Mouse (Mus musculus) T-helper 2 cell (primary cell): ENCODE results near the gene Tmem203.

ENCODE experiments used
- in situ Hi-C: fragments of 300-600 bp; cut with MboI, MseI; formaldehyde crosslinking; loops from one replicate; pipeline ENCODE4 v1.15.1; 2025; ENCODE audit warnings: high pct_unique_total_duplicates

The Tmem203 gene

DNA sequence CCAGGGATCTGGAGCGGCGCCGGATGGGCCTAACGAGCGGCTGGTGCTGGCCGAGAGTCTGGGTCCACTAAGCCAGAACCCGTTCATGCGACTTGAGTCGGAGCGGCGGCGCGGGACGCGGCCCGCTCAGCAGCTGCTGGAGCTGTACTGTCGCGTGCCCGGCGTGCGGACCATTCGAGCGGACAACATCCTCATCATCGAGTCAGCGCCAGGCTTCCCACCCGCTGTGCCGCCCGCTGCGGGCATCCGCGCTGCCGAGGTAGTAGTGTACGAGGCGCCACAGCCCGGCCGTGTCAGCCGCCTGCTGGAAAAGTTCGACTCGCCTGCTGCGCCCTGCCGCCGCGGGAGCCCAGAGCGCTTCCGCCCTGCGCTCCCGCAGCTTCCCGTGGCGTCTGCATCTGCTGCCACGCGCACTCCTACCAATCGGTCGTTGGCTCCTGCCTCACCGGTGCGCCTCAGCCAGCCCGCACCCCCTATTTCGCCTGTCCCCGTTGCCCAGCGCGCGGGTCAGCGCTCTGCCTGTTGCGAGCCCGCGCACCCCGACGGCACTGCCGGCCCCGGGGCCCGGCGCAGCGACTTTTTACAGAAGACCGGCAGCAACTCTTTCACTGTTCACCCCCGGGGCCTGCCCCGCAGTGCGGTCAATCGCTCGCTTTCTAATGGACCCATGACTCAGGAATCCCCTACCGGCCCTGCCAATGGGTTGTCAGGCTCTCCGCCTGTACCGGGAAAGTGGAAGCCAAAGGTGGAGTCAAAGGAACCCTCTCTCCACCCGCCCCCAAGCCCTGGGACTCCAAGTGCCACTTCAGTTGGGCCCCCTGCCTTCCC, 7.8 kb downstream of the Tmem203 start:
- in situ Hi-C loops = loop anchor here (25.0 kb wide), 1 partner anchor 876 kb away; no protein-coding TSS in a partner anchor

DNA sequence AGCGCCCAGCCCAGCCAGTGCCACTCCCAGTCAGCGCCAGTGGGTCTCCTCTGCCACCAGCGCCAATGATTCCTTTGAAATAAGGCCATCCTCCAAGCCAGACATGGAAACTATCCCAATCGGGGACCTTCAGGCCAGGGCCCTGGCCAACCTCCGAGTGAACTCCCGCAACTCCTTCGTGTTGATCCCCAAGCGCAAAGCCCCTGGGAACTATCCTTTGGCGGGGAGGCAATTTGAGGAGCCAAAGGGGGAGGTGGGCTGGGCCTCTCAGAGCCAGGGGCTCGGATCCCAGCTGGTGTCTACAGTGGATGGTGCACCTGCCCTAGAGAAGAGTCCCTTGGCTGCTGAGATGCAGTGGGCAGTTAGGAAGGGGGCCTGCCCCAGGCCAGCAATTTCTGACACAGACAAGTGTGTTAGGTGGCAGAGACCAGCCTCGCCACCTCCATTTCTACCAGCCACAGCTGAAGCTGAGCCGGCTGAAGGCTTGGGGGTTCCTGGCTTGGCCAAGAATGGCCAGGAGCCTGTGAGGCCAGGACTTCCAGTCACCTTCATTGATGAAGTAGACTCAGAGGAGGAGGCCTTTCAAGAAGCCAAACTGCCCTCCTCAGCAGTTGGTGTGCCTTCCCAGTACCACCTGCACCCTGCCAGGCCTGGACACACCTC, 8.5 kb downstream of the Tmem203 start:
- in situ Hi-C loops = loop anchor here (25.0 kb wide), 1 partner anchor 876 kb away; no protein-coding TSS in a partner anchor

GRCm38 (mm10) chr2:25264286-25264660, 9.0 kb downstream of the Tmem203 start:
- in situ Hi-C loops = loop anchor here (25.0 kb wide), 1 partner anchor 877 kb away; no protein-coding TSS in a partner anchor

DNA sequence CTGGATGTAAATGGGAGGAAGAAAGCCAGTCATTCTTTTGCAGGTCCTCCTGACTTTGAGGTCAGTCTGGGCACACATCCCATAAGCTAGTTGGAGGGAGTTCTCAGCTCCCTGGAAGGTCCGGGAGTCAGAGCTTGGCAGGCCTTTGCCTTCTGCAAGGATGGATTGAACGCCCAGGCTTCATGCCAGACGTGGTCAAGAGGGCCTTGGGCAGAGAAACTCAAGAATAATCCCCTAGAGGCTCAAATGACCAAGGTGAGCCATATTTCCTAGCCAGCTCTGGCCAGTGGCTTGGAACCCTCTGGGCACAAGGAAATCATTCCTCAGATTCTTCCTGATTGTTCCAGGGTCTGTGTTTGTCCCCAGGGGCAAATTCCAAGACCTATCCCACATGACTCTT, 9.6 kb downstream of the Tmem203 start:
- in situ Hi-C loops = loop anchor here (25.0 kb wide), 1 partner anchor 878 kb away; no protein-coding TSS in a partner anchor

DNA sequence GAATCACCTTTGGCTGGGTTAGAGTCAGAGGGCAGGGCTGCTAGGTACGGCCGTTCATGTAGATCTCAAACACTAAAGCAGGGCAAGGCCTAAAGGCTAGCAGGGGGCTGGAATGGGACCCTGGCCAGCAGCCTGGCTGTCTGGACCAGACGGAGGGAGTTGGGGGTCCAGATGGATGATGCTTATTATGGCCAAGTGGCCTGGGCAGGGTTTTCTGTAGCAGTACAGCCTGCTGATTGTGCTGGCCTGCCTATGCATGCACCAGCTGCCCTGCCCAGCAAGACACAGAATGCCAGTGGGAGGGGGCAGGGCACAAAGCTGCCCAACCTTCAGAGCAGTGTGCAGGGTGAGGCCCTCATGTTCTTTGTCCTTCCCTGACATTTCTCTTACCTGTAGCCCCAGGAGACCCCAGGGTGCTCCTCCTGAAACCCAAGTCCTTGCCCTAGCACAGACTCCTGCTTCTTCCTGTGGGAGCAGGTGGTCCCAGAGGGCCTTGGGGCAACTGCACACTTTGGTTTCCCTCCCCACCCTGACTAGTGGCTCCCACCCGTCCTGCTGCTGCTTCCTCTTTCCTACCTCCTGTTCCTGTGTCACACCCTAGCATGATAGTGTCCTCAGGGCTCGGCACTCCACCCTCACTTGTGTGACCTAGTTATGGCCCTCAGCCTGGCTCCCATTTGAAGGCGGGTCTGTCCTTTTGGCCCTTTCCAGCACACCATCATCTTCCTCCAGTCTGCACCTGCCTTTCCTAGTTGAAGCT, 10.8 kb downstream of the Tmem203 start:
- in situ Hi-C loops = loop anchor here (25.0 kb wide), 1 partner anchor 879 kb away; no protein-coding TSS in a partner anchor

- in situ Hi-C loops = loop anchor here (25.0 kb wide), 1 partner anchor 879 kb away; no protein-coding TSS in a partner anchor
These were observed 11.5 kb downstream of the Tmem203 start for GRCm38 (mm10) chr2:25266720-25267119.

GRCm38 (mm10) chr2:25267241-25267640, 12.0 kb downstream of the Tmem203 start:
- in situ Hi-C loops = loop anchor here (25.0 kb wide), 1 partner anchor 880 kb away; no protein-coding TSS in a partner anchor

- in situ Hi-C loops = loop anchor here (25.0 kb wide), 1 partner anchor 881 kb away; no protein-coding TSS in a partner anchor
These were observed 12.6 kb downstream of the Tmem203 start for GRCm38 (mm10) chr2:25267746-25268309.

DNA sequence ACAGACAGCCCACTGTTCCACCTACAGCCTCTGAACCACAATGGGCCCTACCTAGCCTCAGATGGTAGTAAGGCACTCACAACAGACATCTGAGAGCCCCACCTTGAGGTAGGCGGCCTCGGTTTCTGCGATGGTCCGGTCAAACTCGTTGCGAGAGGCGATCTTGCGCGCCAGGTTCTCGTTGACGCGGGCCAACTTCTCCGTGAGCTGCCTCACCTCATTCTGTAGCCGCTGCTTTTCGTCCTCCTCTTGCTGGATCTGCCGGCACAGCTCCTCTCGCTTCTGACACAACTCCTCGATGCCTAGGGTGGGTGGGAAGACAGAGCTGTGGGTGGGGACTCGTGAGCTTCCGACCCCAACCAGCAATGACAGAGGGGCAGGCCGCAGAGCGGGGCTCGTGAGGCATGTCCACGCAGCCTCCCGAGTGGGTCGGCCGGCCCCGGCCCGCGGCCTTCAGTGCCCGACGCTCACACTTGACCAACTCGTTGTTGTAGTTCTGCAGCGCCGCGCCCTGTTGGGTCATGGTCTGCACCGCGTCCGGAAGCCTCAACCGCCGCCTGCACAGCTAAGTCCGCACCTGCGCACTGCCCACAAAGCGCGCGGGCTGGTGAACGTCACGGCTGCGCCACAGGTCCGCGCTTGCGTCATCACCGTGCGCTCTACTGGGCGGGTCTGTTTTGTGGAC, 16.7 kb downstream of the Tmem203 start, which contains the start of the genes Ssna1 and Anapc2:
Gene Ssna1, minus strand, starts transcription at position 612 of the 685 bp plus-strand sequence.
Gene Anapc2, plus strand, starts transcription at position 652 of the 685 bp plus-strand sequence.
- in situ Hi-C loops = loop anchor here (5.0 to 25.0 kb wide), 2 partner anchors 60 to 885 kb away; partner anchors contain the start of gene Man1b1

DNA sequence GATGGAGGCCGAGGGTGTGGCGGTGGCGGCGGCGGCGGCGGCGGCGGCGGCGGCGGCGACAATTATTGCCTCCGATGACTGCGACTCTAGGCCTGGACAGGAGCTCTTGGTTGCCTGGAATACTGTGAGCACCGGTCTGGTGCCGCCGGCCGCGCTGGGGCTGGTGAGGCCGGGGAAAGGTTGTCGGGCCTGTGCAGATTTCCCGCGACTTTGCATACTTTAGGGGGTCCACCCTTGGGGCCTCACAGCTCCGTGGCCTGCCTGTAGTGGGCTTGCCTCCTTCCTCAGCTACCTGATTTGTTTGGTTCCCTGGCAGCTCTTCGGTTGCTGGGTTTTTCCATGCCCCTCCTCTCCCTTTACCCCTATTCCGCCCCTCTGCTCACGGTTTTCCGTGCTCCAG, 17.3 kb downstream of the Tmem203 start:
- in situ Hi-C loops = loop anchor here (5.0 to 25.0 kb wide), 2 partner anchors 60 to 885 kb away; partner anchors contain the start of gene Man1b1

- in situ Hi-C loops = loop anchor here (5.0 to 25.0 kb wide), 2 partner anchors 59 to 886 kb away; partner anchors contain the start of gene Man1b1
These were observed 17.8 kb downstream of the Tmem203 start for GRCm38 (mm10) chr2:25273010-25273409.

- in situ Hi-C loops = no loop called here
These were observed 24.0 kb downstream of the Tmem203 start for GRCm38 (mm10) chr2:25278928-25279882.

GRCm38 (mm10) chr2:25285551-25285950, 30.3 kb downstream of the Tmem203 start:
- in situ Hi-C loops = no loop called here

DNA sequence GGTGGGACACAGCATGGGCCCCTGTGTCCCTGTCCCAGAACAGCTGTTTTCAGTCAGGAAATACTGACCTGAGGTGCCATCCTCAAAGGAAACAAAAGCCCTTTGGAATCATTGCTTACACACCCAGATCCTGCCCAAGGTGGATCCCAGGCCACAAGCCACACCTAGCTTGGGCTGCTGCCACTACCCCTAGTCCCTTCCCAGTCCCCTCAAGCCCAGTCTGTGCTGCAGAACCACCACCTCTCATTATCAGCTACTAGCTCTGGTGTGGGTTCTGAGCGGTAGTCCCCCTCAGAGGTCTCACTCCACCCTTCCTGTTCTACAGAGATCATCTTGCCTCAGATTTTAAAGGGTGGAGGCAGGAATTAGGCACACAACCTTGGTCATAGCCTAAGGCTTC, 31.1 kb downstream of the Tmem203 start:
- in situ Hi-C loops = no loop called here

DNA sequence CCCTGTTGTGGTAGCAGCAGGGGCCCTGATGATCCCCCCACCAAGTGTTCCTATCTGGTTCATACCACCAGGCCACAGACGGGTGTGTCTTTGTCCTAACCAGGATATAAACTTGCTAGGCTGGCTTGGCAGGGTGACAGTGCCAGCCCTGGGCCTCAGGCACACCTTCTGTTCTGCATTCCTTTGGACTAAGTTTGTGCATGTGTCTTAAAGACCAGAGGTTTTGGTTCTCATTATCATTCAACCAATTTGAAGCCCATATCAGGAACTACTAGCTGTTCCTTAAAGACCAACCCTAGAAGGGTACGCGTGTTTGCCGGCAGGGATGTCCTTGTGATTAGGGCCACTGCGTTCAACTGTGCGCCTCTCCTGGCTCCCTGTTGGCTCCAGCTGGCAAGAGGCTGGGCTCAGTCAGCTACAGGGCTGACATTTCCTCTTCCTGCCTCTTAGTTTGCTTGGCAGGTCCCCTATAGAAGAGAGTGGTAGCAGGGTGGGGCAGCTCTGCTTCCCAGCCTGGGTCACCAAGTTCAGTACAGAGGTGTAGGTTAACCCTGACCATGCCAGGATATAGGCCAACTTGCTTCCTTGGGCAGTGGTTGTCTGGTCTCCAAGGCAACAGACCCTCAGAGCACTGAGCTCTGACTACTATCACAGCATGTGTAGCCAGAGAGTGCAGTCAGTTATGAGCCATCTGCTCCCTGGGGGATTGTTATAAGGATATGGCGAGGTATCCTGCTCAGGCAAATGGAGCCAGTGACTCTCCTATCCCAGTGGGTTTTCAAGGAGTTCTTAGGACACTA, 31.8 kb downstream of the Tmem203 start:
- in situ Hi-C loops = no loop called here

DNA sequence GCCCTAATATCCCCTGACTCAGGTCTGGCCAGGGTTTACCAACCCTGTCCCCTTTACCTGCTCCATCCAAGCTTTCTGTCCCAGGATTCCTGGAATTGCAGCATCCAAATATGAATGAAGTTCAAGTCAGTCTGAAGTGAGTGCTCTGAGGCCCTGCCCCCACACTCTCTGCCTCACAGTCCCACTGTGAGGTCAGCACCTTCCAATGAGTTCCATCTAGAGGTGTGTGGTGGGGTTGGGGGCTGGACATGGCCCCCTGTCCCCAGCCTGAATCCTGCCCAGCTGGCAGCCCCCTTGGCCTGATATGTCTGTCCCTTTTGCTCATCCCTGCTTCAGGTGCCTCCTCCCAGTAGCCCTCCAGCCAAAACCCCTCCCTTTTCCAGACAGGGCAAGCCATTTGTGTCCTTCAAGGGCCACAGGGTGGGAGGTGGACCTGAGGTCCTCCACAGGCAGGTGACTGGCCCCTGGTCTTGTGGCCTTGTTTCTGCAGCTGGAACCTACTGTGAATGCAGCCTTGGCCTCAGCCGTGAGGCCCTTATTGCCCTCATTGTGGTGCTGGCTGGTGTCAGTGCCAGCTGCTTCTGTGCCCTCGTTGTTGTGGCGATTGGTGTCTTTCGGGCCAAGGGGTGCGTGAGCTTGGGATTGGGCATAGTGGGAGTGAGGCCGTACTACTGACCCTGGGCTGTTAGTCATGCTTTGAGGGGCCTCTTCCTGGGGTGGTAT, 32.8 kb downstream of the Tmem203 start, which contains the start of gene Tmem210:
Gene Tmem210, plus strand, starts transcription at position 219 of the 723 bp plus-strand sequence.
- in situ Hi-C loops = no loop called here

GRCm38 (mm10) chr2:25288734-25289345, 33.6 kb downstream of the Tmem203 start:
- in situ Hi-C loops = no loop called here
